Mouse (Mus musculus): ENCODE results near the gene Tmem213. TPM values are rescaled to one million over a fixed set of nuclear protein-coding genes. Genes with fewer than 3 reads are reported as not detected.

Tmem213 gene
- total and polyA plus RNA-seq, 2 experiments from 2014 or later, result not detected

DNA sequence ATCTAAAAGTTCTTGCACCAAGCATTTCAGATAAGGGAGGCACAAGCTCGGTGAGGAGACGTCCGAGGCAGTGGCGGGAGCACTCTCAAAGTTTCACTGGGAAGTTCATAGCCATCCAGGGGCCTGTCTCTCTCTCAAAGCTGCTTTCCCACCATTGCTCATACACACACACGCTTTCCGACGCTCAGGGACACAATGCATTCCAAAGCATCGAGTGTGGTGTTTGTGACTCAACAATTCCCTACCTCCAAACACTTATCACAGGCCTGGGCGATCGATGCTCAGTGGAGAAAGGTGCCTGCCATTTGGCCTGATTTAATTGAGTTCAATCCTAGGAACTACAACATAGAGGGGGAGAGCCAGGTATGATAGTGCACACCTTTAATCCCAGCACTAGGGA is 14.4 kb upstream of the Tmem213 start:
- ATAC-seq, result no peak
- Histone ChIP-seq H3K4me3 (ENCODE audit: low read depth, low read length) (no peak overlapping the region), H3K4me1 (ENCODE audit: insufficient read depth) (no peaks in the 10 kb centered on the region), H3K9ac (no peak overlapping the region), H3K27ac (ENCODE audit: low read depth, low read length) (no peak overlapping the region), H3K27me3 (ENCODE audit: insufficient read depth, low read length) (no peaks in the 10 kb centered on the region), H3K4me2 (ENCODE audit: low read depth) (no peak overlapping the region), H3K9me3 (ENCODE audit: low read length) (no peaks in the 10 kb centered on the region), H3K36me3 (ENCODE audit: insufficient read depth) (no peaks in the 10 kb centered on the region)
- no peak for DNase-seq
- 90% methylated on average over 10 of the region's 10 CpGs for WGBS
- no peak for TF ChIP-seq CTCF (IDR thresholded peaks at IDR 0.05; ENCODE audit: low read depth)

DNA sequence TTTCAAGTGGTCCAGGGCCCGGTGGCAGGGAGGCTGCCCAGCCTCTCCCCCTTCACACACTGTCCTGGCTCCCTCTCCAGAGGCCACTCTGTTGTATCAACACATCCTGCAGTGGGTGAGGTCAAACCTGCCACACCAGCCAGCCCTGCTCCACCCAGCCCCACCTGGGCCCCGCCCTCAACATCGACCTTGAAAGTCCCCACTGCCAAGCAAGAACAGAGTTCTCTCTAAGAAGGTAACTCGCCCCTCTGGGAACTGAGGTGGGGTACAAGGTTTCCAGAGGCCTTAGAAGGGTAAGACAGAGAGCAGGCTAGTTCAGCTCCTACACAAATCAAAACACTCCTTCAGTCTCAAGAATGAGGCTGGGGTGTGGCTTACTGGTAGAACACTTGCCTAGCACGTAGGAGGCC is 12.1 kb upstream of the Tmem213 start:
- TF ChIP-seq CTCF (IDR thresholded peaks at IDR 0.05; ENCODE audit: low read depth), result no peak
- Histone ChIP-seq H3K4me1 (ENCODE audit: insufficient read depth) (no peaks in the 10 kb centered on the region), H3K4me2 (ENCODE audit: low read depth) (no peak overlapping the region), H3K4me3 (ENCODE audit: low read depth, low read length) (no peak overlapping the region), H3K36me3 (ENCODE audit: insufficient read depth) (no peaks in the 10 kb centered on the region), H3K9ac (no peak overlapping the region), H3K27ac (ENCODE audit: low read depth, low read length) (no peak overlapping the region), H3K9me3 (ENCODE audit: low read length) (no peaks in the 10 kb centered on the region), H3K27me3 (ENCODE audit: insufficient read depth, low read length) (no peaks in the 10 kb centered on the region)
- DNase-seq (no peak), ATAC-seq (no peak)
- WGBS, result 71% methylated on average over 5 of the region's 5 CpGs

DNA sequence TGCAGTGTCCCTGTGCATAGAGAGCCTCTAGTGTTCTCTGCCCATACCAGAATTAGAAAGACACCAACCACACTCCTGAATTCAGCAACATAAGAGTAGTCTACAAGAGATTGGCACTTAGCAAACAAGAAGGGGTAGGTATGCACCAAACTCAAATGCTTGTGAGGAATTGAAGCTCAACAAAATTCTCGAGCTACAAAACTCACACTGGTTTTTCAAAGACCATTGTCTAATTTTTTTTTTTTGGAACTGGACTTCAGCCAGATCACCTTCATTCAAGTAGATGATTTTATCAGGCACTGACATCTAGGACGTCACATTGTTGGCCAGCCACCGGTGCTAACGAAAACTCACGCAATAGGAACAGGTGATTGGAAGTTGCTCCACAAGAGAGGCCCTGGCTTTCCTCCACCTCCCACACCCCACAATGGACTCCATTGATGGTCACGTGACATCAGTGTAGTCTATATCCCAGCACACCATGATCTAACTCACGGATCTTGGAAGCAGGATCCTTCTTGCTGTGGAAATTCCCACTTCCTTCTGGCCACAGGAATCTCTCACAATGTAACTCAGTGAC is 6.7 kb upstream of the Tmem213 start:
- Histone ChIP-seq H3K4me1 (ENCODE audit: insufficient read depth) (no peaks in the 10 kb centered on the region), H3K9me3 (ENCODE audit: low read length) (no peaks in the 10 kb centered on the region), H3K36me3 (ENCODE audit: insufficient read depth) (no peaks in the 10 kb centered on the region), H3K9ac (no peak overlapping the region), H3K27me3 (ENCODE audit: insufficient read depth, low read length) (no peaks in the 10 kb centered on the region), H3K4me2 (ENCODE audit: low read depth) (no peak overlapping the region), H3K27ac (ENCODE audit: low read depth, low read length) (no peak overlapping the region), H3K4me3 (ENCODE audit: low read depth, low read length) (no peak overlapping the region)
- WGBS, result 85% methylated on average over 7 of the region's 7 CpGs
- ATAC-seq, result no peak
- no peak for TF ChIP-seq CTCF (IDR thresholded peaks at IDR 0.05; ENCODE audit: low read depth)
- no peak for DNase-seq

DNA sequence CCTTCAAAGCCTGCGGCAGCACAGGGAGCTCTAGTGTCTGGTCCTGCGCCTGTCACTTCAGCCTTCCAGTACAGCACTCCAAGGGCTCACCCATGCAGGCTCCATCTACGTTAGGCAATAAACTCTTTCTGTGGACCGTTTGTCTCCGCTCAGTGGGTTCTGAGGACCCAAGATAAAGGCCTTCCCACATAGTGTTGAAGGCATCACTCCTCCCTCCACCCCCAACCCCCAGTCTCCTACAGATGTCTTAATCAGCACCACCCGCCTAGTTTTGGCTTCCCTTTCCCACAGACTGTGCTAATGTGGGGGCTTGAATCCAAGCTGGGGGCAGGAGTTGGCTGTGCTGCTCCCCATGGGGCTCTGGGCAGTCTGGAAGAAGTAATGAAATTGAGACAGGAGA is 5.3 kb upstream of the Tmem213 start:
- WGBS, result 66% methylated on average over 6 of the region's 6 CpGs
- H3K9ac ChIP-seq, result no peak overlapping the region
- H3K4me3 ChIP-seq (ENCODE audit: low read depth, low read length), result no peak overlapping the region
- no peaks in the 10 kb centered on the region for H3K36me3 ChIP-seq (ENCODE audit: insufficient read depth)
- no peaks in the 10 kb centered on the region for H3K9me3 ChIP-seq (ENCODE audit: low read length)
- DNase-seq (no peak), ATAC-seq (no peak)
- no peak for TF ChIP-seq CTCF (IDR thresholded peaks at IDR 0.05; ENCODE audit: low read depth)
- no peaks in the 10 kb centered on the region for H3K4me1 ChIP-seq (ENCODE audit: insufficient read depth)
- no peak overlapping the region for H3K27ac ChIP-seq (ENCODE audit: low read depth, low read length)
- H3K27me3 ChIP-seq (ENCODE audit: insufficient read depth, low read length), result no peaks in the 10 kb centered on the region
- H3K4me2 ChIP-seq (ENCODE audit: low read depth), result no peak overlapping the region

DNA sequence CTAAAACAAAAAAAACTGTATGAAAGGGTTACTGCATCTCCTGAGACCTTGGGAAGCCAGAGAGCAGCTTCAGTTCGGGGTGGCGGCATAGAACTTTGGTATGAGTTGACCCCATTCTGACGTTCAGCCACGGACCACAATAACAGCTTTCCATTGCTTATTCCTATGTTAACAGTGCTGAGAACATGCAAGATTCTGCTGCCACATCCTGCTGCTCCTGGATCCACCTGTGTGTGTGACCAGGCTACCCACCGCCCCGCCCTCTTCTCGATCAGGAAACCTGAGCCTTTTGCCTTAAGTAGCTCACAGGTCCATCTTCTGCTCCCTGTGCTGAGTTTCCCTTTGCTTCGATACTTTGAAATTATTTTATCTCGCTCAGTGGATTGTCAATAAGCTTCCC is 3.1 kb upstream of the Tmem213 start:
- Histone ChIP-seq H3K9me3 (ENCODE audit: low read length) (no peaks in the 10 kb centered on the region), H3K4me2 (ENCODE audit: low read depth) (no peak overlapping the region)
- no peak for TF ChIP-seq CTCF (IDR thresholded peaks at IDR 0.05; ENCODE audit: low read depth)

DNA sequence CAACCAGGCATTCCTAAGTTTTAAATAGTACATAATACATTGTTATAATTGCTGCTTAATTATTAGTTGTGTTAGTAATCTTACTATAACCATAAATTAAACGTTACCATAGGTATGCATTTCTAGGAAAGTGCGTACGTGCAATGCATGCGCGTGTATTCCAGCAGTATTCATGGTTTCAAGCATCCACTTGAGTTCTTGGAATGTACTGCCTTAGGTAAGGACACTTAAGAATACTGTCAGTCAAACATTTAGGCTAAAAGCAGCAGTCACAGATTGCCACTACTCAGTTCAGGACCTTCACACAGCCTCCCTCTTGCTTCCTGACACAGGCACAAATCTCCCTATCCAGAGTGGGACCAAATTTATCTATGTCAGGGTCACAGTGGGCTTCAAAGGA is 606 bp upstream of the Tmem213 start:
- Histone ChIP-seq H3K4me1 (ENCODE audit: insufficient read depth) (no peaks in the 10 kb centered on the region), H3K36me3 (ENCODE audit: insufficient read depth) (no peaks in the 10 kb centered on the region), H3K9ac (no peak overlapping the region), H3K9me3 (ENCODE audit: low read length) (no peaks in the 10 kb centered on the region), H3K4me2 (ENCODE audit: low read depth) (no peak overlapping the region), H3K27me3 (ENCODE audit: insufficient read depth, low read length) (no peaks in the 10 kb centered on the region), H3K4me3 (ENCODE audit: low read depth, low read length) (no peak overlapping the region), H3K27ac (ENCODE audit: low read depth, low read length) (no peak overlapping the region)
- ATAC-seq, result no peak
- no peak for DNase-seq
- 94% methylated on average over 5 of the region's 5 CpGs for WGBS
- no peak for TF ChIP-seq CTCF (IDR thresholded peaks at IDR 0.05; ENCODE audit: low read depth)

More for the DNA sequence above, 3.1 kb upstream of the Tmem213 start:
- Histone ChIP-seq H3K27me3 (ENCODE audit: insufficient read depth, low read length) (no peaks in the 10 kb centered on the region), H3K36me3 (ENCODE audit: insufficient read depth) (no peaks in the 10 kb centered on the region), H3K4me1 (ENCODE audit: insufficient read depth) (no peaks in the 10 kb centered on the region), H3K9ac (no peak overlapping the region), H3K4me3 (ENCODE audit: low read depth, low read length) (no peak overlapping the region), H3K27ac (ENCODE audit: low read depth, low read length) (no peak overlapping the region)
- WGBS, result 87% methylated on average over 9 of the region's 9 CpGs
- DNase-seq (no peak), ATAC-seq (no peak)

DNA sequence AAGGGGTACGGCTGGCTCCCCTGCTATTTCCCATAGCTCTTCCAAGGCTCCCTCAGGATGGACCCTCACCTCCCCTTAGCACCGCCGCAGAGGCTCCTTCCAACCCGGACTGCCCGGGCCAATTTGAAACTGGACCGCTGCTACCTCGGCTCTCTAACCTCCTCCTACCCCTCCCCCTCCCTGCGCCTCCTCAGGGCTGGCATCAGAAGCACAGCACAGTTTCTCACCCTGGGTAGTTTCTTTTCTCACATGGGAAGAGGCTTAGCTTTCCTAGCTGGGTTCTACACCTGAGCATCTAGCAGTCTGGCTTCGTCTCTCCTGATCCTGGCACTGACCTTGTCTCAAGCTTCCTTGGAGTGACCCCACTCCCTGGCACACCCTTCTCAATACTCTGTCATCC is 816 bp downstream of the Tmem213 start:
- ATAC-seq (no peak), DNase-seq (no peak)
- H3K4me2 ChIP-seq (ENCODE audit: low read depth), result no peak overlapping the region
- H3K36me3 ChIP-seq (ENCODE audit: insufficient read depth), result no peaks in the 10 kb centered on the region
- no peak overlapping the region for H3K9ac ChIP-seq
- H3K9me3 ChIP-seq (ENCODE audit: low read length), result no peaks in the 10 kb centered on the region
- no peak overlapping the region for H3K4me3 ChIP-seq (ENCODE audit: low read depth, low read length)
- no peaks in the 10 kb centered on the region for H3K4me1 ChIP-seq (ENCODE audit: insufficient read depth)
- 23% methylated on average over 9 of the region's 9 CpGs for WGBS
- H3K27me3 ChIP-seq (ENCODE audit: insufficient read depth, low read length), result no peaks in the 10 kb centered on the region
- no peak overlapping the region for H3K27ac ChIP-seq (ENCODE audit: low read depth, low read length)
- TF ChIP-seq CTCF (IDR thresholded peaks at IDR 0.05; ENCODE audit: low read depth), result no peak
